Mouse (Mus musculus) natural killer cell, adult 2 months (primary cell): ENCODE measurements around the gene Ankrd55.
A peak's percentile ranks its signal among the peaks of the same experiment; 100 is the strongest.

ENCODE experiments used
- DNase-seq, 2 experiments: peaks; one replicate each; pipeline ENCODE4 v3.0.0; 2022; ENCODE audit warnings: low spot score in 2 of 2

Ankrd55 gene

GRCm38 (mm10) chr13:112343628-112344009 is 55.4 kb downstream of the Ankrd55 start:
- no peak for DNase-seq

- DNase-seq: no peak
Observed at GRCm38 (mm10) chr13:112344270-112344864, 56.1 kb downstream of the Ankrd55 start.

GRCm38 (mm10) chr13:112345542-112345941 is 57.3 kb downstream of the Ankrd55 start:
- DNase-seq: no peak

- DNase-seq: no peak
Observed at GRCm38 (mm10) chr13:112346031-112346430, 57.8 kb downstream of the Ankrd55 start.

- DNase-seq: no peak
Observed at GRCm38 (mm10) chr13:112346659-112347142, 58.5 kb downstream of the Ankrd55 start.

GRCm38 (mm10) chr13:112348250-112348649 is 60.0 kb downstream of the Ankrd55 start:
- no peak for DNase-seq

GRCm38 (mm10) chr13:112348896-112349484 is 60.7 kb downstream of the Ankrd55 start:
- peak in 1 of 2 experiments; percentile 5 for DNase-seq

- peak in 1 of 2 experiments; percentile 50 for DNase-seq
Observed at GRCm38 (mm10) chr13:112349500-112349899, 61.2 kb downstream of the Ankrd55 start.

- no peak for DNase-seq
Observed at GRCm38 (mm10) chr13:112351943-112352342, 63.7 kb downstream of the Ankrd55 start.

- no peak for DNase-seq
Observed at GRCm38 (mm10) chr13:112354109-112354867, 66.0 kb downstream of the Ankrd55 start.

- peak; percentile 34 to 80 for DNase-seq
Observed at GRCm38 (mm10) chr13:112354958-112355357, 66.7 kb downstream of the Ankrd55 start.

GRCm38 (mm10) chr13:112355794-112356486 is 67.7 kb downstream of the Ankrd55 start:
- DNase-seq: no peak

GRCm38 (mm10) chr13:112361575-112361974 is 73.3 kb downstream of the Ankrd55 start:
- DNase-seq: no peak

GRCm38 (mm10) chr13:112363218-112363617 is 75.0 kb downstream of the Ankrd55 start:
- no peak for DNase-seq

- no peak for DNase-seq
Observed at GRCm38 (mm10) chr13:112363746-112364145, 75.5 kb downstream of the Ankrd55 start.

GRCm38 (mm10) chr13:112364698-112365097 is 76.4 kb downstream of the Ankrd55 start:
- no peak for DNase-seq

GRCm38 (mm10) chr13:112365303-112365702 is 77.1 kb downstream of the Ankrd55 start:
- no peak for DNase-seq

- no peak for DNase-seq
Observed at GRCm38 (mm10) chr13:112365762-112366161, 77.5 kb downstream of the Ankrd55 start.

- no peak for DNase-seq
Observed at GRCm38 (mm10) chr13:112366321-112367029, 78.2 kb downstream of the Ankrd55 start.

- no peak for DNase-seq
Observed at GRCm38 (mm10) chr13:112371729-112372128, 83.5 kb downstream of the Ankrd55 start.

GRCm38 (mm10) chr13:112375766-112376165 is 87.5 kb downstream of the Ankrd55 start:
- DNase-seq: no peak
